17 mouse cellular contexts compared by ENCODE assay signal in genomic region chr4:119662976-119663375, GRCm38 (mm10). TPM values are rescaled to one million over a fixed set of nuclear protein-coding genes. Genes with fewer than 3 reads are reported as not detected.
DNase-seq lines count a peak whose midpoint lies in the region; ATAC-seq and TF ChIP-seq lines count a peak whose summit lies in the region.
"Had no signal": no experiment of that assay in that cellular context is flagged by ENCODE, and none has a peak within 500 bp of the region (broad histone marks: within the 10 kb centered on the region; RNA-seq: fewer than 3 reads in every experiment).

No protein-coding gene starts in this region.

- no peak for TF ChIP-seq CTCF in heart, adult 2 months (IDR thresholded peaks at IDR 0.05)

- H3K4me2 ChIP-seq in liver, embryonic 12.5 days: no peak overlapping the region
- no peak overlapping the region for H3K4me2 ChIP-seq in hindbrain, embryonic 11.5 days (replicated peaks; ENCODE audit: low read depth, low read length)
- H3K4me2 ChIP-seq: intestine, embryonic 15.5 days; liver, embryonic 15.5 days had no signal

- WGBS in heart, adult 2 months: 56% methylated on average over 7 of the region's 7 CpGs
- WGBS in liver, embryonic 12.5 days (ENCODE audit: insufficient replicate concordance): 74% methylated on average over 7 of the region's 7 CpGs
- WGBS in hindbrain, embryonic 11.5 days: 91% methylated on average over 7 of the region's 7 CpGs

- H3K79me2 ChIP-seq in heart, adult 2 months (replicated peaks; ENCODE audit: control insufficient read depth, insufficient read depth, low read length): no peaks in the 10 kb centered on the region

- H3K27ac ChIP-seq in heart, adult 2 months: peak overlapping the region; percentile 82
- no peak overlapping the region for H3K27ac ChIP-seq in liver, embryonic 12.5 days
- no peak overlapping the region for H3K27ac ChIP-seq in hindbrain, embryonic 11.5 days (ENCODE audit: low read depth, low read length)
- H3K27ac ChIP-seq: intestine, embryonic 15.5 days; liver, embryonic 15.5 days; midbrain, embryonic 10.5 days; stomach, postnatal 0 days had no signal

- TF ChIP-seq EP300 in heart, adult 2 months (IDR thresholded peaks at IDR 0.05; ENCODE audit: insufficient read depth, low read depth, low read length): no peak

- H3K9ac ChIP-seq in heart, adult 2 months (ENCODE audit: low read depth, low read length): no peak overlapping the region
- no peak overlapping the region for H3K9ac ChIP-seq in liver, embryonic 12.5 days
- no peak overlapping the region for H3K9ac ChIP-seq in hindbrain, embryonic 11.5 days (ENCODE audit: low read depth, low read length)
- H3K9ac ChIP-seq: intestine, embryonic 15.5 days; liver, embryonic 15.5 days had no signal

- ATAC-seq in liver, embryonic 12.5 days: no peak
- ATAC-seq in hindbrain, embryonic 11.5 days (ENCODE audit: low FRiP score): no peak
- ATAC-seq: intestine, embryonic 15.5 days had no signal

- no peak overlapping the region for H3K4me3 ChIP-seq in heart, adult 2 months
- H3K4me3 ChIP-seq in liver, embryonic 12.5 days: no peak overlapping the region
- H3K4me3 ChIP-seq in hindbrain, embryonic 11.5 days (ENCODE audit: low read depth, low read length): no peak overlapping the region
- H3K4me3 ChIP-seq: intestine, embryonic 15.5 days; liver, embryonic 15.5 days; midbrain, embryonic 10.5 days had no signal

- peaks cover 1% of the 10 kb centered on the region; the same call in 1 of the 2 replicates for H3K4me1 ChIP-seq in heart, adult 2 months (ENCODE audit: control insufficient read depth, insufficient read depth, low read length)
- no peaks in the 10 kb centered on the region for H3K4me1 ChIP-seq in liver, embryonic 12.5 days
- H3K4me1 ChIP-seq in hindbrain, embryonic 11.5 days (replicated peaks; ENCODE audit: control insufficient read depth, insufficient read depth, low read length): no peaks in the 10 kb centered on the region
- H3K4me1 ChIP-seq: intestine, embryonic 15.5 days; liver, embryonic 15.5 days had no signal

- H3K36me3 ChIP-seq in heart, adult 2 months (ENCODE audit: control insufficient read depth, insufficient read depth, low read length): 0 out of 2 replicates have a peak, but pooled peaks cover 2% of the 10 kb centered on the region
- no peaks in the 10 kb centered on the region for H3K36me3 ChIP-seq in liver, embryonic 12.5 days
- H3K36me3 ChIP-seq in hindbrain, embryonic 11.5 days (ENCODE audit: control insufficient read depth, insufficient read depth, low read length): no peaks in the 10 kb centered on the region
- H3K36me3 ChIP-seq: intestine, embryonic 15.5 days; liver, embryonic 15.5 days; midbrain, embryonic 10.5 days had no signal

- no peak for TF ChIP-seq POLR2A in heart, adult 2 months (IDR thresholded peaks at IDR 0.05; ENCODE audit: insufficient read depth, low read depth, low read length)

- no peaks in the 10 kb centered on the region for H3K27me3 ChIP-seq in heart, adult 2 months (ENCODE audit: control insufficient read depth, insufficient read depth, low read length)
- H3K27me3 ChIP-seq in liver, embryonic 12.5 days (replicated peaks): 0 out of 2 replicates have a peak, but pooled peaks cover 3% of the 10 kb centered on the region
- H3K27me3 ChIP-seq in hindbrain, embryonic 11.5 days (ENCODE audit: control insufficient read depth, insufficient read depth, low read length): no peaks in the 10 kb centered on the region
- H3K27me3 ChIP-seq: liver, embryonic 15.5 days had no signal

- intact Hi-C loops in heart, postnatal 25 days (cut with DNase I): no loop called here
- intact Hi-C loops in heart, adult 2 months (cut with DNase I): loop anchor here (5.0 kb wide), 1 partner anchor 236 kb away; no protein-coding TSS in a partner anchor

- H3K9me3 ChIP-seq in liver, embryonic 12.5 days (replicated peaks): no peaks in the 10 kb centered on the region
- H3K9me3 ChIP-seq in hindbrain, embryonic 11.5 days (ENCODE audit: control insufficient read depth, low read length): no peaks in the 10 kb centered on the region
- H3K9me3 ChIP-seq: intestine, embryonic 15.5 days; liver, embryonic 15.5 days; midbrain, embryonic 10.5 days had no signal

- DNase-seq in heart, adult 18-20 months: peak; percentile 46 to 56
- DNase-seq in heart, postnatal 25 days (ENCODE audit: low spot score): no peak
- DNase-seq in NIH3T3 (ENCODE audit: low read depth): peak; percentile 90
- peak; percentile 27 to 31 for DNase-seq in heart, adult 2 months
- peak; percentile 25 for DNase-seq in heart, postnatal 4 days
- no peak for DNase-seq in urinary bladder, postnatal 25 days (ENCODE audit: low spot score)
- no peak for DNase-seq in hindbrain, embryonic 11.5 days (ENCODE audit: low spot score)
- DNase-seq: kidney, postnatal 4 days; retina, postnatal 1 day had no signal

RNA-seq across cellular contexts. Expression of gene Guca2b, which starts 4.2 kb away (rescaled TPM):
- total RNA-seq in heart, adult 18-20 months (2021): under 1 TPM; 0.51 to 0.65 TPM
- total RNA-seq in heart, postnatal 25 days (2021): not detected
- under 1 TPM; 0.44 to 0.68 TPM for total RNA-seq in heart, adult 2 months (2021)
- 0.35 TPM in 1 of 2 replicates, not detected in the other for polyA plus RNA-seq in heart, adult 2 months (2012; rRNA removed)
- under 1 TPM in 1 of 2 experiments, not detected in 1; 0.79 TPM for total RNA-seq in heart, postnatal 4 days (2021)
- 0.29 TPM in 1 of 2 replicates, not detected in the other for polyA plus RNA-seq in liver, embryonic 12.5 days (2016; fragmentation: Nextera tagmentation; extraction: Ambion mirVana)
- polyA plus RNA-seq in hindbrain, embryonic 11.5 days (2014; fragmentation: Nextera tagmentation; extraction: Ambion mirVana): not detected in 2 replicates
- total RNA-seq: gastrocnemius, postnatal 4 days; left cerebral cortex, postnatal 14 days had no signal
- polyA plus RNA-seq: midbrain, embryonic 10.5 days; neural tube, embryonic 11.5 days had no signal

RNA-seq across cellular contexts. Expression of gene Guca2a, which starts 25.5 kb away (rescaled TPM):
- not detected for total RNA-seq in heart, adult 18-20 months (2021)
- not detected for total RNA-seq in heart, postnatal 25 days (2021)
- not detected for total RNA-seq in heart, adult 2 months (2021)
- 0.21 TPM in 1 of 2 replicates, not detected in the other for polyA plus RNA-seq in heart, adult 2 months (2012; rRNA removed)
- total RNA-seq in heart, postnatal 4 days (2021): not detected
- not detected in 2 replicates for polyA plus RNA-seq in liver, embryonic 12.5 days (2016; fragmentation: Nextera tagmentation; extraction: Ambion mirVana)
- polyA plus RNA-seq in hindbrain, embryonic 11.5 days (2014; fragmentation: Nextera tagmentation; extraction: Ambion mirVana): not detected in 2 replicates
- total RNA-seq: gastrocnemius, postnatal 4 days; left cerebral cortex, postnatal 14 days had no signal
- polyA plus RNA-seq: liver, embryonic 15.5 days; midbrain, embryonic 10.5 days; neural tube, embryonic 11.5 days had no signal

Comparison
In these comparisons a context has a peak if more than half of its experiments do, and no peak if none do; other contexts are left out.
1. DNase-seq: peak in heart, adult 18-20 months (2 of 2), NIH3T3 (single experiment), heart, adult 2 months (2 of 2) and heart, postnatal 4 days (single experiment); none in heart, postnatal 25 days (single experiment), urinary bladder, postnatal 25 days (single experiment) and hindbrain, embryonic 11.5 days (single experiment).